In the genomic region with DNA sequence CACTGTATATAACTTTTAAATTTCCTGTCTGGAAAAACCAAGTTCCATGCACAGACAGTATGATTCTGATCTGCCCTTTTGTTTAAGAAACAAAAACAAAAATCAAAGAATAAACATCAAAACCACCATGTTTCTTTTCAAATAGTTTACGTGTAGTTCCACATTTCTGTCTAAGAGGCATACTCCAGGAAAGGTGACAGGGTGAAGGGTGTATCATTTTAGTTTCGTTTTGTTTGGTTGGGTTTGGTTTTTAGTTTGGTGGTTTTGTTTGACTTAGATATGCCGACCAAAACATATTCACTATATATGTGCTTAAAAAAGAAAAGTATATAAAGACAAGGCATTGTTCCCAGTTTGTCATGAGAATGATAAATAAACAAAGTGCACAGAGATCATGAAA, we compare ENCODE assay signal across 27 mouse cellular contexts.
DNase-seq lines count a peak whose midpoint lies in the region; ATAC-seq and TF ChIP-seq lines count a peak whose summit lies in the region.
"Had no signal": no experiment of that assay in that cellular context is flagged by ENCODE, and none has a peak within 500 bp of the region (broad histone marks: within the 10 kb centered on the region; RNA-seq: fewer than 3 reads in every experiment).

No protein-coding gene starts in this region.

- WGBS in kidney, embryonic 16.5 days = 75% methylated on average over 3 of the region's 3 CpGs

- peak; percentile 4 for DNase-seq in A20 (ENCODE audit: low read depth, low spot score)
- peak; percentile 17 for DNase-seq in naive thymus-derived CD4-positive, alpha-beta T cell, adult 2 months (ENCODE audit: low read depth)
- DNase-seq in testis, postnatal 14 days (ENCODE audit: low spot score) = no peak
- no peak for DNase-seq in kidney, adult 9 months
- DNase-seq in gastrocnemius, adult 2 months = no peak
- DNase-seq: adrenal gland, adult 2 months; adrenal gland, postnatal 14 days; cerebellum, adult 11 months; cerebellum, adult 2 months; cerebellum, postnatal 10 days; cerebellum, postnatal 36 days; gastrocnemius, postnatal 14 days; heart, adult 11 months; kidney, adult 2 months had no signal

- no peak overlapping the region for H3K4me3 ChIP-seq in gastrocnemius, adult 2 months
- H3K4me3 ChIP-seq in kidney, embryonic 16.5 days (ENCODE audit: low read length) = no peak overlapping the region
- H3K4me3 ChIP-seq: embryonic facial prominence, embryonic 12.5 days; embryonic facial prominence, embryonic 15.5 days; erythroblast, embryonic 14.5 days; forebrain, embryonic 12.5 days; forebrain, embryonic 15.5 days; hindbrain, embryonic 13.5 days had no signal

- no peaks in the 10 kb centered on the region for H3K4me1 ChIP-seq in kidney, embryonic 16.5 days (ENCODE audit: insufficient read depth, low read length)
- H3K4me1 ChIP-seq: embryonic facial prominence, embryonic 12.5 days; embryonic facial prominence, embryonic 15.5 days; forebrain, embryonic 12.5 days; hindbrain, embryonic 13.5 days had no signal

- H3K9me3 ChIP-seq in kidney, embryonic 16.5 days (ENCODE audit: low read length) = no peaks in the 10 kb centered on the region
- H3K9me3 ChIP-seq: embryonic facial prominence, embryonic 12.5 days; embryonic facial prominence, embryonic 15.5 days; forebrain, embryonic 12.5 days; forebrain, embryonic 15.5 days; hindbrain, embryonic 13.5 days had no signal

- no peaks in the 10 kb centered on the region for H3K36me3 ChIP-seq in kidney, embryonic 16.5 days (ENCODE audit: insufficient read depth, low read length)
- H3K36me3 ChIP-seq: embryonic facial prominence, embryonic 12.5 days; embryonic facial prominence, embryonic 15.5 days; forebrain, embryonic 12.5 days; forebrain, embryonic 15.5 days; hindbrain, embryonic 13.5 days had no signal

- TF ChIP-seq CTCF in gastrocnemius, adult 2 months (IDR thresholded peaks at IDR 0.05) = no peak

- no peaks in the 10 kb centered on the region for H3K27me3 ChIP-seq in kidney, embryonic 16.5 days (ENCODE audit: insufficient read depth, low read length)
- H3K27me3 ChIP-seq: embryonic facial prominence, embryonic 12.5 days; embryonic facial prominence, embryonic 15.5 days; forebrain, embryonic 12.5 days; forebrain, embryonic 15.5 days; hindbrain, embryonic 13.5 days; Patski had no signal

- no peak overlapping the region for H3K4me2 ChIP-seq in kidney, embryonic 16.5 days (replicated peaks; ENCODE audit: low read depth, low read length)
- H3K4me2 ChIP-seq: embryonic facial prominence, embryonic 12.5 days; embryonic facial prominence, embryonic 15.5 days; forebrain, embryonic 12.5 days; forebrain, embryonic 15.5 days; heart, embryonic 11.5 days; hindbrain, embryonic 13.5 days had no signal

- peak; percentile 71 for ATAC-seq in CD4-positive, CD25-positive, alpha-beta regulatory T cell, adult 4 months
- peak; percentile 80 for ATAC-seq in activated CD4-positive, CD25-positive, alpha-beta regulatory T cell, adult 4 months
- no peak for ATAC-seq in kidney, embryonic 16.5 days (ENCODE audit: low FRiP score, low TSS enrichment)
- ATAC-seq: forebrain, embryonic 15.5 days; hindbrain, embryonic 16.5 days; intestine, postnatal 0 days; Patski had no signal

- no peak overlapping the region for H3K9ac ChIP-seq in kidney, embryonic 16.5 days (replicated peaks; ENCODE audit: low read length)
- H3K9ac ChIP-seq: embryonic facial prominence, embryonic 12.5 days; embryonic facial prominence, embryonic 15.5 days; forebrain, embryonic 12.5 days; forebrain, embryonic 15.5 days; hindbrain, embryonic 13.5 days had no signal

- intact Hi-C loops in gastrocnemius, adult 2 months (cut with DNase I) = no loop called here

- H3K27ac ChIP-seq in gastrocnemius, adult 2 months = no peak overlapping the region
- H3K27ac ChIP-seq in kidney, embryonic 16.5 days (ENCODE audit: low read length) = no peak overlapping the region
- H3K27ac ChIP-seq: embryonic facial prominence, embryonic 12.5 days; embryonic facial prominence, embryonic 15.5 days; forebrain, embryonic 12.5 days; forebrain, embryonic 15.5 days; hindbrain, embryonic 13.5 days had no signal

Comparison
In these comparisons a context has a peak if more than half of its experiments do, and no peak if none do; other contexts are left out.
1. DNase-seq: peak in A20 (single experiment) and naive thymus-derived CD4-positive, alpha-beta T cell, adult 2 months (single experiment); none in testis, postnatal 14 days (single experiment), kidney, adult 9 months (single experiment) and gastrocnemius, adult 2 months (single experiment).